Mouse (Mus musculus): Measurements from ENCODE around the gene Gper1.
"Not testable (repeated sequence)": the region's sequence is repeated elsewhere in the genome, so short reads cannot be mapped to it uniquely, and the experiment has no call there.

The Gper1 gene

GRCm38 (mm10) chr5:139390324-139391119 lies 32.4 kb upstream of the Gper1 start:
- DNase-seq (ENCODE audit: low spot score in 2 of 2), result not testable (repeated sequence)

GRCm38 (mm10) chr5:139391309-139391990 lies 31.5 kb upstream of the Gper1 start:
- DNase-seq (ENCODE audit: low spot score in 2 of 2), result no peak

- DNase-seq (ENCODE audit: low spot score in 2 of 2), result no peak
Observed at GRCm38 (mm10) chr5:139392219-139393196, 30.4 kb upstream of the Gper1 start.

- no peak for DNase-seq (ENCODE audit: low spot score in 2 of 2)
Observed at GRCm38 (mm10) chr5:139393197-139393588, 29.8 kb upstream of the Gper1 start.

DNA sequence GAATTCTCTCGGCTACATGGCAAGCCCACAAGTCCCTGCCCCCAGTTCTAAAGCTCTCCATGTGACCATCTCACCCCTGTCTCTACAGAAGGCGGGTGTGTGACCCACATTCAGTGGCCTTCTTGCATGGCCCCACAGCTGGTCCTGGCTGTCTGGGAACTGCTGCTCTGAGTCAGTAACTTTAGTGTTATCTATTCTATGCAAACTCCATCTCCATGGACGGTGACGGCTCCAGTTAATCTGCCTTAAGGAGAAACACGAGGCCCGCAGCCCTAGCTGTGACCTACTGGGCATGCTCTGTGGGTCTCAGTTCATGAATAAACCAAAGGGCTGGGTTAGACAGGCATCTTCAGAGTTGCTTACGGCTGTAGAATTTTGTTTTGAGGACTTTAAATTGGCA lies 28.6 kb upstream of the Gper1 start:
- DNase-seq (ENCODE audit: low spot score in 2 of 2), result no peak

GRCm38 (mm10) chr5:139395528-139395927 lies 27.4 kb upstream of the Gper1 start:
- DNase-seq (ENCODE audit: low spot score in 2 of 2), result no peak

- no peak for DNase-seq (ENCODE audit: low spot score in 2 of 2)
Observed at GRCm38 (mm10) chr5:139397359-139397916, 25.5 kb upstream of the Gper1 start.

DNA sequence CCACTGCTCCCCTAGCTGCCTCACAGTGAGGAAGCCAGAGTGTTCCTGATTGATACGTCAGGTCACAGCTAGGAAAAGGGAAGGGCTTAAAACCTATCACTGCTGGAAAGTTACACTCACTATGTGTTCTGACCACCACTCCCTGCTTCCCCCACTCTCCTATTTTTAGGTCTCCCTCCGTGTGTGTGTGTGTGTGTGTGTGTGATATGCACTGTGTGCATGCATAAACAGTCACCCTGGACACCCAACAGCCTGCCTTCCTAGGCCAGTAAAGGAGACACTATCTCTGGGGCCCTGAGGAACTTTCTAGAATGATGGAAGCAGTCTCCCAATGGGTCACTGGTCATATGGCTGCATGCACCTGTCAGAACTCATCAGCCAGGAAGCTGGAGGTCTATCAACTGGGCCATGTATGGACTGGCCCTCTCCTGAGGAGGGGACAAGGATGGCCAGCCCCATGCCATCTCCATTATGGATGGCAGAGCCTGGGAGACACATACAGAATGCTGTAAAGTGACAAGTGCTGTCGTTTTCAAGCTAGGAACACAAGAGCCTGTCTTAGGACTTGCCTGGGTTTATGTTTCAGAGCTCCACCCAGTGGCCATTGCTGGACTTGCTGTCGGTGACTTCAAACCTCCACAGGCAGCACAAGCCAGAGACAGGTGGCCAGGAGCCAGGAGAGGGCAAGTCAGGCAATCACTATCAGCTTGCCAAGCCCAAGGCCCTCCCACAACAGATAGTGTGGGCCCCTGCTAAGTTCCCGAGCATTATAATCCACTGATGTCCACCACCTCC lies 24.8 kb upstream of the Gper1 start:
- DNase-seq (ENCODE audit: low spot score in 2 of 2), result peak; percentile 89 to 92

GRCm38 (mm10) chr5:139398786-139399185 lies 24.2 kb upstream of the Gper1 start:
- no peak for DNase-seq (ENCODE audit: low spot score in 2 of 2)

- DNase-seq (ENCODE audit: low spot score in 2 of 2), result no peak
Observed at GRCm38 (mm10) chr5:139399991-139400390, 23.0 kb upstream of the Gper1 start.

DNA sequence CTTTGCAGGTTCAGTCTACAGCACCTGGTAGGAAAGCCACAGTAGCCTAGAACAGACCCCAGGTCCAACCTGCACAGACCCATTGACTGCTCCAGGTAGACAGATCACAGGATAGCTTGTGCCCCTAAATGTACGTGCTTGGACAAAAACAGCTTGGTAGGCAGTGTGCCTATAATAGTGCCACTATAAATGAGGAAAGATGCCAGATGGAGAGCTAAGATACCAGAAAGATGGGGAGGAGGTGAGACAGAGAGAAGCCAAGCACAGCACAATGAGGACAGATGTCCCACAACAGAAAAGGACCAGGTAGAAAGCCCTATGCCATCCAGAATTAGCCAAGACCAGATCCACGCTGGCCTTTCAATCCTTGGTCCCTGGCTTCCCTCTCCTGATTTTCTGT lies 20.8 kb upstream of the Gper1 start:
- no peak for DNase-seq (ENCODE audit: low spot score in 2 of 2)

GRCm38 (mm10) chr5:139403692-139404260 lies 19.2 kb upstream of the Gper1 start:
- no peak for DNase-seq (ENCODE audit: low spot score in 2 of 2)

- DNase-seq (ENCODE audit: low spot score in 2 of 2), result no peak
Observed at GRCm38 (mm10) chr5:139404801-139405401, 18.1 kb upstream of the Gper1 start, which contains the start of gene C130050O18Rik. Gene C130050O18Rik (plus strand): TSS chr5:139405280.

DNA sequence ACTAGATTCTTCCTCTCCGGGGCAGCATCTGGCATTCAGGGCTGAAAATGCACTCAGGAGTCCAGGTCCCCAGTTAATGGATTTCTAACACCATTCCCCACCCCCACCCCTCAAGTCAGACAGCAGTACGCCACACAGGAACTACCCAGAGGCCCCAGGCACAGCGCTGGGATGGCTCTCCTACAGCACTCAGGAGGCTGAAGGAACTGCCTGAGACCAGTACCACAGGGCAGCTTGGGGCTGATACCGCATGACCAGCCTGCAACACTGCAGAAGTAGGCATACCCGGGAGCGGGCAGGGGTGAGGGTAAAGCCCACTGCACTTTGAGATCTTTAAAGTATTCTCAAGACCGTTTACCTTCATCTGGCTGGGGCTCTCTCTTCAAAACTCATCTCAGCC lies 17.5 kb upstream of the Gper1 start:
- no peak for DNase-seq (ENCODE audit: low spot score in 2 of 2)

GRCm38 (mm10) chr5:139405953-139406352 lies 17.0 kb upstream of the Gper1 start:
- DNase-seq (ENCODE audit: low spot score in 2 of 2), result no peak

DNA sequence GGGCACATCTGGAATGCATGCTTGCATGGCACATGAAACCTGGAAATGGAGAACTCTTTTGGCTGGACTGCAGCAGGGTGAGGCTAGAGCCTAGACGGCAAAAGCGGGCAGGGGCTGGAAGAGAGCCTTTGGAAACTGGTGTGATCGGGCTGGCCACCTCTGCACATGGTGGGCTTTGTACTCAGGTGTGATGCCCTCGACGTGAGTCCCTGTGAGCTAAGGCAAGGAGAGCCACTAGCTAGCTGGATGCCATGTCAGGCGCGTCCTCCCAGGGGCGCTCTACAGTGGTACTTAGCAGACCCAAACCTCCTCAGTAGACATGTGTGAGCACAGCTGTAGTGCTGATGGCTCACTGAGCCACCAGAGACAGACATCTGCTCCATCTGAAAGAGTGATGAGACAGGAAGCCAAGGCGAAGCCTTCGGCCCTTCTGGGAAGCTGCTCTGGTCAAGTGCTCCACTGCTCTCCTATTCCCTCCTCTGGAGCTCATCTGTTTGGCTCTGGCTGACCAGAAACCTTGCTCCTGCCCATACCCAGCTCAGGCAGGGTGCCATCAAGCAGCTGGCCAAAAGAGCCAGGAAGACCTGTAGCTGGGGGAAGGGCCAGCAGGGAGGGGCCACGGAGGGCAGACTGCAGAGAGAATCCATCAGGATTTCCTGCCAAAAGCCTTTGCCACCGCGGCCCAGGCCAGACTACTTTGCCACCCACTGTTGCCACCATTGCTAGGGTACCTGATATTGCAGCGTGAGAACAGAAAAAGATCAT lies 15.6 kb upstream of the Gper1 start:
- no peak for DNase-seq (ENCODE audit: low spot score in 2 of 2)

DNA sequence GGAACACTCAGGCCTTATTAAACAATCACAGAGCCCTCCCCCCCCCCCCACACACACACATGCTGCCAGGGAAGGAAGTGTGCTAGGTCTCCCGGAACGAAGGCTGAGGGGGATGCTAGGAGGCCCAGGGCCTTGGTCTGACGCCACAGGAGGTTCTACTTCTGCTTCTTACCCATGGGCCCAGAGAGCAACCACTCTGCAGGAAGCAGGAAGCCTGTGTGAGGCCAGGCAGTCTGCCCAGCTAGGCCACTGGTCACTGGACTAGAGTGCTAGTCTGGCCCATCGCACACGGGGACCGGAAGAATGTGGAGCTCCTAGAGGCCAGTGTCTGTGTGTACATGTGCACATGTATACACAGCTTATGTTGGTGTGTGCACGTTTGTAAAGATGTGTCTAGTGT lies 14.4 kb upstream of the Gper1 start:
- no peak for DNase-seq (ENCODE audit: low spot score in 2 of 2)

GRCm38 (mm10) chr5:139409412-139409811 lies 13.5 kb upstream of the Gper1 start:
- DNase-seq (ENCODE audit: low spot score in 2 of 2), result no peak

- DNase-seq (ENCODE audit: low spot score in 2 of 2), result no peak
Observed at GRCm38 (mm10) chr5:139410056-139410455, 12.9 kb upstream of the Gper1 start.
